Mouse (Mus musculus) right cerebral cortex, adult 2 months (tissue): ENCODE data around the gene Tox3.

Experiments
- DNase-seq, 2 experiments: peaks; one replicate each; pipeline ENCODE4 v3.0.0; 2021 to 2022; ENCODE audit warnings: low spot score in 2 of 2

The Tox3 gene

GRCm38 (mm10) chr8:90348178-90348925 lies at the start of gene Tox3:
Gene Tox3, minus strand, starts transcription at chr8:90348343.
- no peak for DNase-seq

DNA sequence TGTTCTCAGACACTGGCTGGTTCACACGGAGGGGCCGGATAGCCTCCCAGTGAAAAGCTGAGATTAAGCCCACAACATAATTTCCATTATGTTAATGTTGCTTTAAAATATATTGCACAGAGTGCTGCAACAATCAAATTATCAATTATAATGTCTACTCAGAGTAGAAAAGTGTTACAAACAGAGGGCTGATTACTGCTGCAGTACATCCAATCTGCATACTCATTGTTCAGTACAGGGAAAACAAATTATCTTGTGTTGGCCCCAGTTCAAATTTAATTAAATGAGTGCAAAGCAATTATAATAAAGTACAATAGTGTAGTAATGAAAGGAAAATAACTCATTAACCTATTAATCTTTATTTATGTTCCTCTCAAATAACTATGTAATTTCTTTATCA lies 44.5 kb upstream of the Tox3 start:
- DNase-seq = no peak

DNA sequence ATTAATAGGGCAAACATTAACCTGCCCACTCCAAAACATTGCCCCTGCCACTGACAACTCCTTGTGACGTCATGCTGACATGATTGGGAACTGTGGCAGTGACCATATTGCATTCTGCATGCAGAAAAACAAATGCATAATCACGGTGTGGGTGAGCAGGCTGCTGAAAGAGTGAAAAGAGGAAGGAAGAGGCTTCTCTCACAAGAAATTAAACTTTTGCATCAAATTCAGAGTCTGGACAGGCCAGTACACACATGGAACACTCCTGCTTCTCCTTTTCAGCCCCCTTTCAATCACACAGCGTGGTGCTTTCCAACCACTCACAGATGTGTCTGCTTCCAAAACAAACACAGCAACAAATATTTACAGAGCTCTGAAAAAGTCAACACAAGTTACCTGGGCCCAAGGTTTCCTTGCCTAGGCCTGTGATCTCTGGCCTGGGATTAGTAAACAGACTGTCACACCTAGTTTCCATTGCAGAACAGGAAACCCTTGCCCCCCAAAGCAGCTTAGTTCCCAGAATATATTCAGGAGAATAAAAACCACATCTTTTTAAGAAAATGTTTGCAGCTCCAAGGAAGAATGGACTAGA lies 43.4 kb upstream of the Tox3 start:
- no peak for DNase-seq

GRCm38 (mm10) chr8:90390827-90391226 lies 42.7 kb upstream of the Tox3 start:
- no peak for DNase-seq

- DNase-seq = no peak
Measured at GRCm38 (mm10) chr8:90379064-90379463, 30.9 kb upstream of the Tox3 start.

DNA sequence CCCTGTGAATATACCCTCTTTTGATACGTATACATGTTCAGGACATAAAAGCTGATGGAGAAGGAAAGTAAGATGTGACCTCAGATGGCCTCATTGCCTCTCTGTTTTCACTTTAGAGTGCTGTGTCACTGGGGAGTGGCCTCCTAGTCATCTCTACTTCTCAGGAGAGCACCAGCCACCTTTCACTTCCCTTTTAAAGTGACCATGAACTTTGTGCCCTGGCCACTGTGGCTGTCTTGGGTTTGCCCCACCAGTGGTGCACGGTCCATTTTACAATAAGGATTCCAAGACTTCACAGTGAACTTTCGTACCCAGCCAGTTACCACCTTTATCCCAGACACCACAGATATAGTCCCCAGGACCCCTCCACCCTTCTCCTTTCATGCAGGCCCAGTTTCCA lies 29.9 kb upstream of the Tox3 start:
- no peak for DNase-seq

DNA sequence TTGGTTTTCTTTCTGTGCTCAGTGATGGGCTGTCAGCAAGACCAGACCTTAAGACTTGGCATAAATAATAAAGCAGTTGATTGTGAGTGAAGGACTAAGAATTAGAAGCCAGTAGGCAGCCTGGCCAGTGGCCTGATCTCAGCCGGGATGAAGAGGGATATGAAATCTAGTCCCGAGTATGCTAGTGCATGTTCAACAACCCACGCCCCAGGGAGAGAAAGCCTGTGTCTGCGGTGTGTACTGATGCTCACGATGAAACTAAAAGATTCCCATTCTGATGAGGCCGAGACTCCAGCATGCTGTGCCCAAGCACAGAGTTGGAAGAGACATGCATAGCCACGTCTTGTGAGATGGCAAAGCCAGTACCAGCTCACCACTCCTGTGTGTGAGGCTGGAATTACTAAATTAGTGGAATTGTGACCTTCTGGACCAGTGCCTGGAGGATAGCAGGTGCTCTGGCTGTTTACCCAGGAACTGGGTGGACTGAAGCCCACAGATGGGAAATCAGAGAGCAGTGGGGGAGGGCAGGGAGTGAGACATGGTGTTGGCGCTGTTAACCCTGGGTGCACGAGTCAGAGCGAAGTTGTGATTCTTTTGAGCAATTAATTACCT lies 23.6 kb upstream of the Tox3 start:
- no peak for DNase-seq

GRCm38 (mm10) chr8:90369876-90370275 lies 21.7 kb upstream of the Tox3 start:
- DNase-seq = no peak

DNA sequence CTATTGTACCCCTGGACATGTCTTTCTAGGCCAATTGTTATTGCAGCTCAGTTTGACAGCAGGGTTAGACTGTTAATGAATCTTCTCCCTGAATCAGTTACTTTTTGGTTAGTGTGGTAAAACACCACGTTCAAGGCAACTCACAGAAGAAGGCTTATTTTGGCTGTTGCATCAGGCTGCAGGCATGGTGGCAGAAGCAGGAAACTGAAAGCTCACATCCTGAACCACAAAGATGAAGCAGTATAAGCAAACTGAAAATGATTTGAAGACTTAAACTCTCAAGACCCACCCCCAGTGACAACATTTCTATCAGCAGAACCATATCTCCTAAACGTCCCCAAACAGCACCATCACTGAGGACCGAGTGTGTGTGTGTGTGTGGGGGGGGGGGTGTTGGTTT lies 8.6 kb upstream of the Tox3 start:
- DNase-seq = no peak

DNA sequence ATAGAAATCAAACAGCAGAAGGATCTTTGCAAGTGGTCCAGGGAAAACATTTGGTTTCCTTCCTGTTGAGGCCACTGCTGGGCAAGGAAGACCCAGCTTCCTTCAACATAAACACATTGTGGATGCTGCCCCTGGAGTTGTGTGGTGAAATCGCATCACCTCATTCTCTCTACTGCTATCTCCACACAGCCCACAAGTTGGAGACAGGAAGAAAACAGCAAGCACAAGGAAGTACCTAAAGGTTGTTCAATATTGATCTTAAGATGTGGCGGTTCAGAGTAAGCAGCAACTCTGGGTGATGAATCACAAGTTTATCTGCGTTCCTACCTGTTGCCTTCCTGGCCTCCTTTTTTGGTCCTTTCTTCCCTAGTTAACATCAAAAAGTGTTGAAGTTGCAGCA lies 6.6 kb upstream of the Tox3 start:
- DNase-seq = no peak

GRCm38 (mm10) chr8:90353960-90354540 lies 5.9 kb upstream of the Tox3 start:
- no peak for DNase-seq

GRCm38 (mm10) chr8:90353499-90353898 lies 5.4 kb upstream of the Tox3 start:
- no peak for DNase-seq

GRCm38 (mm10) chr8:90352991-90353390 lies 4.8 kb upstream of the Tox3 start:
- DNase-seq = no peak

DNA sequence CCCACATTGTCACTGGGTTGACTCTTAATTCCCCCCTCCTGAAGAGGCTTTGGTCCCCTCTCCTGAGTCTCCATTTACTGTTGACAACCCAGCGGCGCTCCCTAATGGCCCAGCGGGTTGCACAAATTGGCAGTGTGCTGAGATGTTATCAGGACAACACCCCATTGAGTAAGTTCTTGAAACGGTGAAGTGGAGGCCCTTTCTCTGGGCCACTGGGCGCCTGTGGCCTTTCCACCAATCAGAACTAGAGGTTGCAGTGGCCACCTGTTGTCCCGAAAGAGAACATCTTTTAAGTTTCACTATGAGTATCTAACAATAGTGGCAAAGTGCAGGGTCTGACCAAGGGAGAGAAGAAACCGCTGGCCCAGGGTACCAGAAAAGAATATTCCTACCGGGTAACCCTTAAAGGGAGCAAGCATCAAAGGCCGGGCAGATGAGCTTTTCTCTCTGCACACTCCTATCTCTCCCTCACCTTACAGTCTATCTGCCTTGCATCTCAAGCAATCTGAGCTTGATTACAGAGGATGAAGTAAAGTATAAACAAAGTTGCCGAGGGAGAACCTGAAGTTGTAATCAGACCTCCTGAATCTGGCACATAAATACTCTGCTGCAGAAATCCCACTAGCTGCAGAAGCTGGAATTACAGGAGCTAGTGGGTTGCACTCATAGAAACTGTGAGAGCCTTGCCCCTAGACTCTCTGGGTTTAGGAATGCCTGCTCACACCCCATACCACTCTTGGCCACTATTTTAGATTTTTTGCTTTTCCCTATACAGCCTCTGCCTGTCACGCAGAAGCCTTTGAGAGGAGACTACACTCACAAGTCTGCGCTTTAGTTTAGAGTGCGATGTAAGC lies 1.8 kb upstream of the Tox3 start:
- no peak for DNase-seq

DNA sequence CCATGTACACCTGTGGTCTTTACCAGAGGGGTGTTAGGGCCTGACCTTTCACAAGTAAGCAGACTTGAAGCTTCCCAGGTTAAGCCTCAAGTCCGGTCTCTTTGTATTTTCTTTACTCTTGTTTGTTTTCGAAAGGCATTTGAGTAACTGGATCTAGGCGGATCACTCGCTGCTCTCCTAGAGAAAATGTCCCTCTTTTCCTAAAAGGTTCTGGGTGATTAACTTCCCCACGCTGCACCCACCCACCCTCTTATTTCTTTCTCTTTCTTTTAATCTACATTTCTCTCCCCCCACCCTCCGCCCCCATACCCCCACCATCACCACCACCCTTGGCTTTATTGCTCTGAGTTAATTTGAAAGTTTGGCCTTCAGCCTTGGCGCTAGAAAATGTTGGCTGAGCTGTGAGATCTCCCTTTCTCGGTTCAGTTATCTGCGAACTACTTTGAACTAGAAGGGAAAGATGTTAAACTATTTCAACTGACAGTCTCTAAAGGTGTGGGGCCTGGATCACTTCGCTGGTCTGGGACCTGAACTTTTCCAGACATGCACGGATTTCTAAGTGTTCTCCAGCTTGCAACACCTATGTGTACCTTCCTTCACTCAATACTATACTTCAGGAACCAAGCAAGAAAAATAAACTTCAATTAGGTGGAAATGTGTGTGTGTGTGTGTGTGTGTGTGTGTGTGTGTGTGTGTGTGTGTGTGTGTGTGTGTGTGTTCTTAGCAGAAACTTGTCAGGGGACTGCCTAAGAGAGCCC lies 962 bp upstream of the Tox3 start:
- DNase-seq = no peak

- DNase-seq = peak in 1 of 2 experiments; percentile 18
Measured at GRCm38 (mm10) chr8:90347581-90348177, 464 bp downstream of the Tox3 start.

DNA sequence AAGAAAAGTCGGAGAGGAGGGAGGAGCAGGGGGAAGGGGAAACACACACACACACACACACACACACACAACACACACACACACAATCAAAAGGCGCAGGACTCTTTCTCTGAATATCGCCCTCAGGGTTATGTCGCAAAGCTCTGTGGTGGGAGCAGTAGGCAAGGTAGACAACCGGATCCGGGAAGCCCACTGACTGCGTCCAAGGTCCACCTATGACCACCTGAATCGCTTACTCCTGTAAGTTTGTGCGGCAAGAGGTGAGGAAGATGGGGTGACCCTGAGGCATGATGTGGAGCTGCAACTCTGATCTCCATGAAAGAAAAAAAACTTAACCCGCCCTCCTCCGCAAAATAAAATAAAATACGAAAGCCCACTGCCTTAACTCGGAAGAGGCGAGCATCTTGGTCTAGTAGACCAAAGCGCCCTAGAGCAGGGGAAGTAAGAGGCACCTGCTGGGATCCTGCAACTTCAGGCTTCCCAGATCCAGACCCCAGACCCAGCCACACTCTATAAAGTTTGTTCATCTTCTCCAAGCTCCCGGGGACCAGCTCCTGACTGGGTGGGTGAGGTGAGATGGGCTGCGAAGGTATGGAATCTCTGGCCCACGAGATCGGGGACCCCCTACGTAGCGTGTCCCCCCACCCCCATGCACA lies 1.1 kb downstream of the Tox3 start:
- no peak for DNase-seq

DNA sequence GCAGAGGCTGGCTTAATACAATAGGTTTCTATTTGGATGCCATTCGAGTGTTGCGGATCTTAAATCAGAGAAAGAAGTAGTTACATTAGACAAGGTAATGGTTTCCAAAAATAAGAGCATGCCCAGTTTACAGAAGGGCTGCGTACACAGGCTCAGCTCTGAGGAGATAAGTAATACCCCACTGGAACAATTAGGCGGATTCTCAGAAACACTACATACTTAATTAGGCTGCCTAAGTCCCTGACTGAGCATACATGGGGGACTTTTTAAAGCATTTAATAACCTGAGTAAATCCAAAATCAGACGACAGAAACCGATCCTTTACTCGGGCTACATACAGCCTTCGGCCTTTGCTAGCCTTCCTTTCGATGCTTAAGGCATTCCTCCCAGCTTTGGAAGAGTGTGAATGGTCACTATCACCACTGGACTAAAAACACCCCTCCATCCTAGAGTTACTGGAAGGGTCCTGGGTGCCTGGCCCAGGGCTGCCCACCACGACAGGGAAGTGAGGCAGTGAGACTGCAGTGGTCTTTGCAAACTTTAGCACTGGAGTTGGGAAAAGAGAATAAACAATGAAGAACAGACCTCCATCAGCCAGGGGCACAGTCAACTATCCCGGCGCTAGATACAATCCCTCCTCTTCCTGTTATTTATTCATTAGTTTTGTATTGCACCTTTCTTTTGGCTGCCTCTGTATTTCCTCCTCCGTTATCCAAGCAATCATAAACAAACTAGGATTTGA lies 1.8 kb downstream of the Tox3 start:
- no peak for DNase-seq
